Mouse (Mus musculus) bone marrow, adult 2 months (tissue): Measurements from ENCODE around the gene Dnaja3. TPM values are rescaled to one million over a fixed set of nuclear protein-coding genes. Genes with fewer than 3 reads are reported as not detected.
"Not testable (repeated sequence)": the region's sequence is repeated elsewhere in the genome, so short reads cannot be mapped to it uniquely, and the experiment has no call there.

Experiments used
- H3K27ac ChIP-seq: fragments of 200-500 bp; 2 replicates; pipeline ENCODE4 v1.5.1; 2012; ENCODE audit warnings: low read depth, mild to moderate bottlenecking, control low read depth, inconsistent platforms, low read length; ENCODE audit not compliant: control insufficient read depth, poor library complexity, insufficient read depth
- H3K4me1 ChIP-seq: fragments of 200-500 bp; 2 replicates; pipeline ENCODE4 v1.6.1; 2011; ENCODE audit warnings: low read length; ENCODE audit not compliant: control insufficient read depth, insufficient read depth
- H3K4me3 ChIP-seq: fragments of 200-500 bp; replicated peaks from 2 replicates; pipeline ENCODE3; 2011; ENCODE audit warnings: mild to moderate bottlenecking, low read depth, low read length, control low read depth; ENCODE audit not compliant: control insufficient read depth
- CTCF ChIP-seq: fragments of 200-500 bp; IDR thresholded peaks from 2 replicates; pipeline ENCODE4 v1.5.1; 2011; ENCODE audit warnings: low read length, control low read depth; ENCODE audit not compliant: control insufficient read depth, insufficient read depth
- POLR2A ChIP-seq: fragments of 200-500 bp; IDR thresholded peaks from 2 replicates; pipeline ENCODE4 v1.6.1; 2011; ENCODE audit warnings: low read depth, mild to moderate bottlenecking, control low read depth, low read length, borderline replicate concordance; ENCODE audit not compliant: control insufficient read depth
- WGBS: fragments of 180-500 bp; shearing (Covaris S2); methylation state at CpG from one replicate; pipeline ENCODE4 v1.1.7; 2018; 5-methylcytosine and 5-hydroxymethylcytosine counted together
- polyA plus RNA-seq: library from polyadenylated mRNA; stranded (reverse); fragments of >200 nt; gene quantifications from 2 replicates; pipeline ENCODE4 v1.2.4, GENCODE M21; 2011; ENCODE audit warnings: low replicate concordance; ENCODE audit not compliant: missing spikeins, insufficient read depth, insufficient read length

Dnaja3 gene
- polyA plus RNA-seq, 1 experiment: 11.7 TPM

GRCm38 (mm10) chr16:4727963-4728362 is 88.2 kb downstream of the Dnaja3 start:
- WGBS: 0% methylated on average over 1 of the region's 1 CpGs
- TF ChIP-seq CTCF: no peak
- no peak for TF ChIP-seq POLR2A
- Histone ChIP-seq H3K4me1 (peaks cover 7% of the 10 kb centered on the region), H3K27ac (no peak overlapping the region), H3K4me3 (no peak overlapping the region)

- WGBS: 66% methylated on average over 3 of the region's 3 CpGs
- Histone ChIP-seq H3K4me1 (peaks cover 4% of the 10 kb centered on the region), H3K27ac (no peak overlapping the region), H3K4me3 (no peak overlapping the region)
- TF ChIP-seq CTCF (no peak), POLR2A (no peak)
Measured at GRCm38 (mm10) chr16:4730776-4731358, 91.1 kb downstream of the Dnaja3 start.

GRCm38 (mm10) chr16:4736262-4736661 is 96.5 kb downstream of the Dnaja3 start:
- no peak overlapping the region for H3K27ac ChIP-seq
- H3K4me3 ChIP-seq: no peak overlapping the region
- no peaks in the 10 kb centered on the region for H3K4me1 ChIP-seq
- WGBS: 57% methylated on average over 2 of the region's 2 CpGs
- no peak for TF ChIP-seq POLR2A
- no peak for TF ChIP-seq CTCF

GRCm38 (mm10) chr16:4739994-4740393 is 100.2 kb downstream of the Dnaja3 start:
- 68% methylated on average over 2 of the region's 2 CpGs for WGBS
- Histone ChIP-seq H3K4me3 (no peak overlapping the region), H3K4me1 (no peaks in the 10 kb centered on the region), H3K27ac (no peak overlapping the region)
- TF ChIP-seq POLR2A: no peak
- no peak for TF ChIP-seq CTCF

- 84% methylated on average over 1 of the region's 1 CpGs for WGBS
- Histone ChIP-seq H3K27ac (no peak overlapping the region), H3K4me3 (no peak overlapping the region), H3K4me1 (no peaks in the 10 kb centered on the region)
- TF ChIP-seq POLR2A (no peak), CTCF (no peak)
Measured at GRCm38 (mm10) chr16:4742186-4742585, 102.4 kb downstream of the Dnaja3 start.

- Histone ChIP-seq H3K4me1 (no peaks in the 10 kb centered on the region), H3K27ac (no peak overlapping the region), H3K4me3 (no peak overlapping the region)
- TF ChIP-seq POLR2A (no peak), CTCF (no peak)
- 81% methylated on average over 3 of the region's 3 CpGs for WGBS
Measured at GRCm38 (mm10) chr16:4752155-4752554, 112.4 kb downstream of the Dnaja3 start.

- Histone ChIP-seq H3K4me1 (no peaks in the 10 kb centered on the region), H3K4me3 (no peak overlapping the region), H3K27ac (no peak overlapping the region)
- TF ChIP-seq CTCF (no peak), POLR2A (no peak)
- WGBS: 60% methylated on average over 3 of the region's 3 CpGs
Measured at GRCm38 (mm10) chr16:4754045-4754444, 114.3 kb downstream of the Dnaja3 start.

- 10% methylated on average over 42 of the region's 42 CpGs for WGBS
- H3K4me3 ChIP-seq, H3K27ac ChIP-seq, H3K4me1 ChIP-seq: not testable (repeated sequence)
Measured at GRCm38 (mm10) chr16:4756660-4757335, 117.0 kb downstream of the Dnaja3 start.

Other genes with a start within 250 kb of the Dnaja3 start
- 3.7 and 5.2 TPM in 2 replicates for gene Adcy9, start 219.5 kb upstream of the Dnaja3 start, polyA plus RNA-seq
- gene Srl, start 98.2 kb upstream of the Dnaja3 start, polyA plus RNA-seq: 1.2 and 3.0 TPM in 2 replicates
- 5.5 and 10.2 TPM in 2 replicates for gene Tfap4, start 80.1 kb upstream of the Dnaja3 start, polyA plus RNA-seq
- gene Glis2, start 45.3 kb upstream of the Dnaja3 start, polyA plus RNA-seq: 1.2 and 4.9 TPM in 2 replicates
- gene Pam16, start 15.0 kb upstream of the Dnaja3 start, polyA plus RNA-seq: 19.7 and 52.5 TPM in 2 replicates
- 0.34 and 1.8 TPM in 2 replicates for gene Vasn, start within 50 bp of the Dnaja3 start, polyA plus RNA-seq
- gene Coro7, start 39.8 kb downstream of the Dnaja3 start, polyA plus RNA-seq: 48.7 and 102 TPM in 2 replicates
- 27.3 and 32.5 TPM in 2 replicates for gene Nmral1, start 79.4 kb downstream of the Dnaja3 start, polyA plus RNA-seq
- gene Hmox2, start 86.4 kb downstream of the Dnaja3 start, polyA plus RNA-seq: 11.3 and 31.1 TPM in 2 replicates
- 10.6 and 17.2 TPM in 2 replicates for gene Cdip1, start 150.3 kb downstream of the Dnaja3 start, polyA plus RNA-seq
- gene 4930562C15Rik, start 195.4 kb downstream of the Dnaja3 start, polyA plus RNA-seq: 1.7 TPM in 1 of 2 replicates, not detected in the other
- 19.4 and 38.1 TPM in 2 replicates for gene Ubald1, start 240.3 kb downstream of the Dnaja3 start, polyA plus RNA-seq
- gene Mgrn1, start 246.3 kb downstream of the Dnaja3 start, polyA plus RNA-seq: 12.9 and 22.1 TPM in 2 replicates